Mouse (Mus musculus) heart, embryonic 16.5 days (tissue): ENCODE measurements around the gene Ppp2ca. TPM values are rescaled to one million over a fixed set of nuclear protein-coding genes. Genes with fewer than 3 reads are reported as not detected.
A peak's percentile ranks its signal among the peaks of the same experiment; 100 is the strongest.
"Not testable (repeated sequence)": the region's sequence is repeated elsewhere in the genome, so short reads cannot be mapped to it uniquely, and the experiment has no call there.

Source experiments
- ATAC-seq: fragments of 200-750 bp; cut with Nextera tagmentation; replicated peaks from 2 replicates; pipeline ENCODE4 v1.8.0; 2017; ENCODE audit warnings: moderate number of reproducible peaks; ENCODE audit not compliant: insufficient read depth, low FRiP score; ENCODE audit errors: extremely low read depth
- H3K27ac ChIP-seq: fragments of 300-500 bp; sonication (generic); 2 replicates; pipeline ENCODE4 v1.5.1; 2014; ENCODE audit warnings: mild to moderate bottlenecking, low read length, control low read depth, moderate library complexity
- H3K27me3 ChIP-seq: fragments of 300-500 bp; sonication (generic); 2 replicates; pipeline ENCODE4 v1.6.1; 2014; ENCODE audit warnings: low read length, mixed read lengths; ENCODE audit not compliant: control insufficient read depth, insufficient read depth
- H3K36me3 ChIP-seq: fragments of 300-500 bp; sonication (generic); 2 replicates; pipeline ENCODE4 v1.6.1; 2014; ENCODE audit not compliant: control insufficient read depth, insufficient read depth
- H3K4me1 ChIP-seq: fragments of 300-500 bp; sonication (generic); 2 replicates; pipeline ENCODE4 v1.6.1; 2014; ENCODE audit warnings: low read length, mixed read lengths; ENCODE audit not compliant: control insufficient read depth, insufficient read depth
- H3K4me2 ChIP-seq: fragments of 300-500 bp; sonication (generic); 2 replicates; pipeline ENCODE4 v1.6.1; 2014; ENCODE audit warnings: low read depth, mild to moderate bottlenecking, control low read depth, low read length
- H3K4me3 ChIP-seq: fragments of 300-500 bp; sonication (generic); 2 replicates; pipeline ENCODE4 v1.5.1; 2014; ENCODE audit warnings: mild to moderate bottlenecking, control low read depth, low read length
- H3K9ac ChIP-seq: fragments of 300-500 bp; sonication (generic); 2 replicates; pipeline ENCODE4 v1.6.1; 2014; ENCODE audit warnings: low read length, control low read depth
- H3K9me3 ChIP-seq: fragments of 300-500 bp; sonication (generic); replicated peaks from 2 replicates; pipeline ENCODE4 v1.6.1; 2016; ENCODE audit warnings: low read length; ENCODE audit not compliant: control insufficient read depth
- WGBS: fragments of 180-500 bp; shearing (Covaris S2); extraction: QIAGEN DNeasy Blood & Tissue Kit; methylation state at CpG from one replicate; pipeline ENCODE4 v1.1.7; 2014; 5-methylcytosine and 5-hydroxymethylcytosine counted together
- polyA plus RNA-seq: library from polyadenylated mRNA; unstranded; fragments of >200 nt; fragmentation: Nextera tagmentation; extraction: Ambion mirVana; gene quantifications from 2 replicates; pipeline ENCODE4 v1.2.1, GENCODE M21; 2015

Ppp2ca gene
- polyA plus RNA-seq, 1 experiment from 2014 or later = 71.3 TPM

DNA sequence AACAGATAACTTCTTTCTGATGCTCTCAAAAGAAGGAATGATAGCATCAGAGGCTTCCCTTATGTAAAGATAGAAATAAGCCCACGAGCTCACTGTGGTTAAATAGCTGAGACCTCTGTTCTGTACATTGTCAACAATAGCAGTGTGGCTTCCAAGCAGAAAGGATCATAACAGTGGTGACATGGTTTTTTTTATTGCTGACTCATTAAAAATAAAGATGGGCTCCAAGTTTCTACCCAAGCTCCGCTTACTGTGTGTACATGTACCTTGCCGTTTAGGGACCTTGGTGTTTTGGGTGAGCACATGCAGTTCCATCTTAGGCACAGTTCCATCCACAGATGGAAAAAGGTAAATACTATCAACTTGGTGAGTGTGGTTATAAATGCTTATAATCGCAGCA is 4.5 kb downstream of the Ppp2ca start:
- ATAC-seq = no peak
- no peak overlapping the region for H3K27ac ChIP-seq
- H3K4me2 ChIP-seq = no peak overlapping the region
- H3K4me3 ChIP-seq = no peak overlapping the region
- WGBS = 62% methylated on average over 4 of the region's 4 CpGs
- no peak overlapping the region for H3K9ac ChIP-seq
- H3K4me1 ChIP-seq = peaks cover 49% of the 10 kb centered on the region
- no peaks in the 10 kb centered on the region for H3K9me3 ChIP-seq
- H3K27me3 ChIP-seq = no peaks in the 10 kb centered on the region
- H3K36me3 ChIP-seq = no peaks in the 10 kb centered on the region

DNA sequence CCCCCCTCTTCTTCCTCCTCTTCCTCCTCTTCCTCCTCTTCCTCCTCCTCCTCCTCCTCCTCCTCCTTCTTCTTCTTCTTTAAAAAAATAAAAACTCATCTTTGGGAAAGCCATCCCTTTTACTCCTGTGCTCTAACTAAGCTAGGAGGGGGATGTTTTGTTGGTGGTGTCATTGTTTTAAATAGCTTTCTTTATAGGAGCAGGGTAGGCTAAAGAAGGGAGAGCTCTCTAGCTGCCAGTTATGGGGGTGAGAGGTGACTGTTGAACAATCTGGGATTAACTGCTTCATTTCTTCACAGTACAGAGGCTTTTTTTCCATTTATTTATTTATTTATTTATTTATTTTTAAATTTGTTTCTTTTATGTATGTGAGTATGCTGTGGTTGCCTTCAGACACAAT is 7.0 kb downstream of the Ppp2ca start:
- peak overlapping the region; percentile 45 for H3K4me2 ChIP-seq
- peak overlapping the region; percentile 22 for H3K4me3 ChIP-seq
- H3K9ac ChIP-seq = no peak overlapping the region; the same call in 1 of the 2 replicates
- ATAC-seq = peak; percentile 66
- no peaks in the 10 kb centered on the region for H3K36me3 ChIP-seq
- peak overlapping the region; percentile 73 for H3K27ac ChIP-seq
- peaks cover 47% of the 10 kb centered on the region for H3K4me1 ChIP-seq
- H3K27me3 ChIP-seq = no peaks in the 10 kb centered on the region
- H3K9me3 ChIP-seq = no peaks in the 10 kb centered on the region

GRCm38 (mm10) chr11:52106037-52106436 is 7.6 kb downstream of the Ppp2ca start:
- Histone ChIP-seq H3K4me1 (peaks cover 42% of the 10 kb centered on the region), H3K9ac (peak overlapping the region; percentile 52), H3K27ac (peak overlapping the region; percentile 73), H3K27me3 (no peaks in the 10 kb centered on the region), H3K4me3 (peak overlapping the region; percentile 22), H3K36me3 (no peaks in the 10 kb centered on the region), H3K4me2 (peak overlapping the region; percentile 45), H3K9me3 (no peaks in the 10 kb centered on the region)
- WGBS = 76% methylated on average over 2 of the region's 2 CpGs
- no peak for ATAC-seq

DNA sequence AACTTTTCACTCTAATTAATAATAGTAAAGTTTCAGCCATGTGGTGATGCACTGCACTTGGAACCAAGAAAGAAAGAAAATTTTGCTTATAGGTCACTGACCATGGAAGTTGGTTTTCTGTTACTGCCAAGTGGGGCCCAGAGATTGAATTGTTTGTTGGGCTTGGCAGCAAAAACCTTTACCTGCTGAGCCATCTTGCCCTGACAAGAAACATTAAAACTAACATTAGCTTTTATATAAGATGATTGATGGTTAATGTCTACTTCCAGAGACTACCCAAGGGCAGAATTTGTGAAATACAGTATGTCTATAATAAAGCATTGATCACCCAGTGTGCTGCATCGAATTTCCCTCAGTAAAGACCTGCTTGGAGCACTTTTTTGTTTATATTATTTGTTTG is 8.0 kb downstream of the Ppp2ca start:
- no peak overlapping the region for H3K9ac ChIP-seq
- H3K27me3 ChIP-seq = no peaks in the 10 kb centered on the region
- H3K36me3 ChIP-seq = no peaks in the 10 kb centered on the region
- H3K27ac ChIP-seq = no peak overlapping the region
- 89% methylated on average over 1 of the region's 1 CpGs for WGBS
- no peak for ATAC-seq
- no peak overlapping the region for H3K4me3 ChIP-seq
- H3K9me3 ChIP-seq = no peaks in the 10 kb centered on the region
- H3K4me2 ChIP-seq = no peak overlapping the region
- H3K4me1 ChIP-seq = peaks cover 38% of the 10 kb centered on the region

GRCm38 (mm10) chr11:52108796-52109195 is 10.3 kb downstream of the Ppp2ca start:
- Histone ChIP-seq H3K4me1 (peaks cover 21% of the 10 kb centered on the region), H3K9ac (no peak overlapping the region), H3K27ac (no peak overlapping the region), H3K4me2 (no peak overlapping the region), H3K4me3 (no peak overlapping the region), H3K9me3 (no peaks in the 10 kb centered on the region), H3K36me3 (peaks cover 3% of the 10 kb centered on the region; the same call in 1 of the 2 replicates), H3K27me3 (no peaks in the 10 kb centered on the region)
- ATAC-seq = no peak
- WGBS = 87% methylated on average over 5 of the region's 5 CpGs

DNA sequence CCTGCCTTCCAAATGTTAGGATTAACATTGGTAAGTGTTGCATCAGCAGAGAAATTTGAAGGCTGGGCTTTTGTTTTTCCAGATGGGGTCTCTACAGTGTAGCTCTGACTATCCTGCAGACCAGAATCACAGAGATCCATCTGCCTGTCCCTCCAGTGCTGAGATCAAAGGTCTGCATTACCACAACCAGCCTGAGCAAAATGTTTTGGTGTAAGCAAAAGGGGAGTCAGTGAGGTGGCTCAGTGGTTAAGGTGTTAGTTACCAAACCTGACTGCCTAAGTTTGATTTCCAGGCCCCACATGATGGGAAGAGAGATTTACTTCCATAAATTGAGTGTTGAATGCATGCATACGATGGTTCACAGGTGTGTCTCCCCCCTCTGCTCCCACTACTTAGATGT is 10.9 kb downstream of the Ppp2ca start:
- no peaks in the 10 kb centered on the region for H3K27me3 ChIP-seq
- no peaks in the 10 kb centered on the region for H3K9me3 ChIP-seq
- peaks cover 4% of the 10 kb centered on the region for H3K36me3 ChIP-seq
- 85% methylated on average over 1 of the region's 1 CpGs for WGBS
- H3K27ac ChIP-seq = no peak overlapping the region
- no peak for ATAC-seq
- no peak overlapping the region for H3K4me3 ChIP-seq
- no peak overlapping the region for H3K4me2 ChIP-seq
- no peak overlapping the region for H3K9ac ChIP-seq
- peaks cover 15% of the 10 kb centered on the region for H3K4me1 ChIP-seq

DNA sequence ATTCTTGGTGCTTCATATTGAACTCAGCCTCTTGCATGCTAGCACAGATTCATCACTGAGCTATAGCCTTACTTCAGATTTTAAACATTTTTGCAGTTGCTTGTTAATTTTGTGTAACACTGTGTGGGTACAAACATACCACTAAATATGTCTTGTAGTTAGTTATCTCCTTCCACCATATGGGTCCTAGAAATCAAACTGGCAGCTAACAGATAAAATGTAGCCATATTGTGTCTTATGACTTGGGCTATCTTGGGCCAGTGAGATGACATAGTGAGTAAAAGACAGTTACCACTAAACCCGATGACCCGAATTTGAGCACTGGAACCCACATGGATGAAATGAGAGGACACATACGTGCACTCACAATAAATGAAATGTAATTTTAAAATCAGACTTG is 17.0 kb downstream of the Ppp2ca start:
- Histone ChIP-seq H3K9ac (no peak overlapping the region), H3K36me3 (peaks cover 46% of the 10 kb centered on the region), H3K9me3 (peaks cover 4% of the 10 kb centered on the region; the same call in 1 of the 2 replicates), H3K4me2 (no peak overlapping the region), H3K27ac (no peak overlapping the region), H3K4me3 (no peak overlapping the region), H3K27me3 (no peaks in the 10 kb centered on the region), H3K4me1 (no peaks in the 10 kb centered on the region)
- 89% methylated on average over 3 of the region's 3 CpGs for WGBS
- no peak for ATAC-seq

DNA sequence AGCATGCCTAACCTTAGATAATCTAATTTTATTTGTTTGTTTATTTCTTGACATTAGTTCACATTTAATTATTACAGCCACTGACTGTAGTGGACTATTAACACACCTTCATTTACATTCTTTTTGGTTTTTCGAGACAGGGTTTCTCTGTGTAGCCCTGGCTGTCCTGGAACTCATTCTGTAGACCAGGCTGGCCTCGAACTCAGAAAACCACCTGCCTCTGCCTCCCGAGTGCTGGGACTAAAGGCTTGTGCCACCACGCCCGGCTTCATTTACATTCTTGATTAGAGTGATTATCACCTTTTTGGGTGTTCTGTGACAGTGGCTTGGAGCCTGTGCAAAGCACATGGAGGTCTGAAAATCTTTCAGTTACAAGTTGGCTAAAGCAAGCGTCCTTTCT is 17.6 kb downstream of the Ppp2ca start:
- not testable (repeated sequence) for H3K9ac ChIP-seq, H3K9me3 ChIP-seq, H3K27ac ChIP-seq, H3K4me1 ChIP-seq, H3K27me3 ChIP-seq, H3K4me3 ChIP-seq, ATAC-seq, H3K4me2 ChIP-seq
- peaks cover 50% of the 10 kb centered on the region for H3K36me3 ChIP-seq
- WGBS = 88% methylated on average over 6 of the region's 6 CpGs

GRCm38 (mm10) chr11:52117156-52117555 is 18.7 kb downstream of the Ppp2ca start:
- H3K27ac ChIP-seq = no peak overlapping the region
- peaks cover 4% of the 10 kb centered on the region; the same call in 1 of the 2 replicates for H3K9me3 ChIP-seq
- no peak overlapping the region for H3K4me3 ChIP-seq
- 94% methylated on average over 7 of the region's 7 CpGs for WGBS
- H3K36me3 ChIP-seq = peaks cover 61% of the 10 kb centered on the region
- H3K4me1 ChIP-seq = no peaks in the 10 kb centered on the region
- no peak overlapping the region for H3K4me2 ChIP-seq
- H3K9ac ChIP-seq = no peak overlapping the region
- no peaks in the 10 kb centered on the region for H3K27me3 ChIP-seq
- no peak for ATAC-seq

DNA sequence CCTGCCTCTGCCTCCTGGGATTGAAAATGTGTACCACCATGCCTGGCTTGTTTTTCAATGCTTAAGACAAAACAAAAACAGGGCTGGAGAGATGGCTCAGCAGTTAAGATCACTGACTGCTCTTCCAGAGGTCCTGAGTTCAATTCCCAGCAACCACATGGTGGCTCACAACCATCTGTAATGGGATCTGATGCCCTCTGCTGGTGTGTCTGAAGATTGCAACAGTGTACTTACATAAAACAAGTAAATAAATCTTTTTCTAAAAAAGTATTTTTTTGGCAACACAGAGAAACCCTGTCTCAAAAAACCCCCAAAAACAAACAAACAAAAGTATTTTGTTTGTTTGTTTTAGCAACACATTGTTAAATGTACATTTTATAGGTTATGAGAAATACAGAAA is 21.9 kb downstream of the Ppp2ca start:
- not testable (repeated sequence) for ATAC-seq, H3K9me3 ChIP-seq, H3K4me1 ChIP-seq, H3K27ac ChIP-seq, H3K4me2 ChIP-seq, H3K27me3 ChIP-seq, H3K9ac ChIP-seq, H3K4me3 ChIP-seq
- peaks cover 73% of the 10 kb centered on the region for H3K36me3 ChIP-seq
